Mouse (Mus musculus) right cerebral cortex, postnatal 4 days (tissue): ENCODE results near the gene Tmem121.
A peak's percentile ranks its signal among the peaks of the same experiment; 100 is the strongest.
"Not testable (repeated sequence)": the region's sequence is repeated elsewhere in the genome, so short reads cannot be mapped to it uniquely, and the experiment has no call there.

Source experiments
- DNase-seq: peaks from one replicate; pipeline ENCODE4 v3.0.0-alpha.2; 2022

The Tmem121 gene

GRCm38 (mm10) chr12:113222748-113223147, 37.0 kb downstream of the Tmem121 start:
- peak; percentile 63 for DNase-seq

GRCm38 (mm10) chr12:113224206-113224605, 38.5 kb downstream of the Tmem121 start:
- no peak for DNase-seq

GRCm38 (mm10) chr12:113224687-113225091, 39.0 kb downstream of the Tmem121 start:
- no peak for DNase-seq

- no peak for DNase-seq
Measured at GRCm38 (mm10) chr12:113227970-113228593, 42.4 kb downstream of the Tmem121 start.

- no peak for DNase-seq
Measured at GRCm38 (mm10) chr12:113230741-113231140, 45.0 kb downstream of the Tmem121 start.

GRCm38 (mm10) chr12:113231551-113232263, 46.0 kb downstream of the Tmem121 start:
- not testable (repeated sequence) for DNase-seq

GRCm38 (mm10) chr12:113232264-113232750, 46.6 kb downstream of the Tmem121 start:
- DNase-seq, result not testable (repeated sequence)
